ENCODE assay signal across 21 mouse cellular contexts in the genomic region with DNA sequence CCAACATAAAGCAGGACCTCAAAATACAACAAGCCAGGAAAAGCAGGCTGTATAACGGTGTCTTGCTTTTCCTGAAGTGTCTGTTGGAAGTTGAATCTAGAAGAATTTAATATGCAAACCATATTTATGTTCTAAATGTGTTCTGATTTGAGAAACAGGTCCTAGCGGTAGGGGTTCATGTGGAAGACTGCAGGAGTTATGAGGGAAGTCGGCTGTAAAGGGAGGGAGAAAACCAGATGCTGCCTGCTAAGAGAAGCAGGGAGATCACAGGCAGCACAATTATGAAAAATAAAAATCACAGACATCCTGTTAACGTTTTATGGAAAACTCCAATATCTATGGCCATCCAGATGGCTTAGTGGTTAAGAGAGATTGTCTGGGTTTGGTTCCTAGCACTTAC.
DNase-seq lines count a peak whose midpoint lies in the region; ATAC-seq and TF ChIP-seq lines count a peak whose summit lies in the region.
"Had no signal": no experiment of that assay in that cellular context is flagged by ENCODE, and none has a peak within 500 bp of the region (broad histone marks: within the 10 kb centered on the region; RNA-seq: fewer than 3 reads in every experiment).

No protein-coding gene starts in this region.

- no peak overlapping the region for H3K4me3 ChIP-seq in limb, embryonic 14.5 days (replicated peaks; ENCODE audit: low read length)
- H3K4me3 ChIP-seq in limb, embryonic 10.5 days, result no peak overlapping the region
- no peak overlapping the region for H3K4me3 ChIP-seq in limb, embryonic 15.5 days
- H3K4me3 ChIP-seq in kidney, embryonic 14.5 days (ENCODE audit: low read length), result no peak overlapping the region

- no peaks in the 10 kb centered on the region; the same call in 1 of the 2 replicates for H3K9me3 ChIP-seq in limb, embryonic 14.5 days (ENCODE audit: control insufficient read depth, low read length)
- H3K9me3 ChIP-seq in limb, embryonic 10.5 days (replicated peaks), result no peaks in the 10 kb centered on the region
- no peaks in the 10 kb centered on the region for H3K9me3 ChIP-seq in limb, embryonic 15.5 days
- no peaks in the 10 kb centered on the region for H3K9me3 ChIP-seq in kidney, embryonic 14.5 days (ENCODE audit: control insufficient read depth, low read length)
- H3K9me3 ChIP-seq: G1E had no signal

- peak; percentile 62 for ATAC-seq in frontal cortex, adult (ENCODE audit: low TSS enrichment)
- peak; percentile 61; the same call in 1 of the 2 replicates for ATAC-seq in limb, embryonic 14.5 days (ENCODE audit: low FRiP score, low read depth)
- no peak for ATAC-seq in limb, embryonic 15.5 days (ENCODE audit: insufficient number of reproducible peaks, low FRiP score, low TSS enrichment, low read depth)
- ATAC-seq in kidney, embryonic 14.5 days (ENCODE audit: low FRiP score, low TSS enrichment), result no peak
- ATAC-seq: activated CD4-positive, CD25-positive, alpha-beta regulatory T cell, adult 4 months; CD4-positive, CD25-positive, alpha-beta regulatory T cell, adult 4 months; Patski had no signal

- no peak for TF ChIP-seq POLR2A in limb, embryonic 14.5 days (IDR thresholded peaks at IDR 0.05; ENCODE audit: borderline replicate concordance, extremely low read depth, insufficient read depth, insufficient read length)

- H3K27me3 ChIP-seq in limb, embryonic 14.5 days (ENCODE audit: control insufficient read depth, insufficient read depth, low read length), result no peaks in the 10 kb centered on the region
- H3K27me3 ChIP-seq in limb, embryonic 10.5 days (ENCODE audit: low read depth, poor library complexity, severe bottlenecking), result no peaks in the 10 kb centered on the region
- H3K27me3 ChIP-seq in limb, embryonic 15.5 days, result no peaks in the 10 kb centered on the region
- H3K27me3 ChIP-seq in kidney, embryonic 14.5 days (ENCODE audit: control insufficient read depth, insufficient read depth, low read length), result no peaks in the 10 kb centered on the region
- H3K27me3 ChIP-seq: CH12.LX had no signal

- no peak overlapping the region for H3K4me2 ChIP-seq in limb, embryonic 14.5 days (replicated peaks; ENCODE audit: low read depth, low read length, severe bottlenecking)
- H3K4me2 ChIP-seq in limb, embryonic 15.5 days, result no peak overlapping the region
- no peak overlapping the region for H3K4me2 ChIP-seq in kidney, embryonic 14.5 days (replicated peaks; ENCODE audit: low read depth, low read length)

- DNase-seq in frontal cortex, adult 2 months (ENCODE audit: extremely low spot score in 1 of 2, low spot score in 1 of 2), result no peak
- peak; percentile 10 for DNase-seq in limb, embryonic 14.5 days (ENCODE audit: low spot score)
- DNase-seq in limb, embryonic 10.5 days (ENCODE audit: low spot score), result no peak
- DNase-seq: adrenal gland, adult 2 months; adrenal gland, adult 8-10 months; adrenal gland, postnatal 10 days; adrenal gland, postnatal 14 days; adrenal gland, postnatal 25 days; adrenal gland, postnatal 36 days; B cell, adult 2 months; cerebellum, adult 11 months; cerebellum, adult 11-12 months; cerebellum, adult 18-20 months had no signal

- WGBS in limb, embryonic 14.5 days, result 45% methylated on average over 4 of the region's 4 CpGs
- WGBS in limb, embryonic 10.5 days, result 85% methylated on average over 4 of the region's 4 CpGs
- 44% methylated on average over 4 of the region's 4 CpGs for WGBS in limb, embryonic 15.5 days
- 65% methylated on average over 4 of the region's 4 CpGs for WGBS in kidney, embryonic 14.5 days

- H3K4me1 ChIP-seq in limb, embryonic 14.5 days (ENCODE audit: control insufficient read depth, insufficient read depth, low read length), result peaks cover 8% of the 10 kb centered on the region
- no peaks in the 10 kb centered on the region for H3K4me1 ChIP-seq in limb, embryonic 10.5 days
- H3K4me1 ChIP-seq in limb, embryonic 15.5 days, result peaks cover 4% of the 10 kb centered on the region; the same call in 1 of the 2 replicates
- H3K4me1 ChIP-seq in kidney, embryonic 14.5 days (ENCODE audit: control insufficient read depth, insufficient read depth, low read length), result no peaks in the 10 kb centered on the region

- H3K36me3 ChIP-seq in limb, embryonic 14.5 days (ENCODE audit: control insufficient read depth, insufficient read depth, low read length), result no peaks in the 10 kb centered on the region
- H3K36me3 ChIP-seq in limb, embryonic 10.5 days, result no peaks in the 10 kb centered on the region
- no peaks in the 10 kb centered on the region for H3K36me3 ChIP-seq in limb, embryonic 15.5 days
- no peaks in the 10 kb centered on the region for H3K36me3 ChIP-seq in kidney, embryonic 14.5 days (ENCODE audit: control insufficient read depth, insufficient read depth, low read length)
- H3K36me3 ChIP-seq: G1E had no signal

- no peak overlapping the region for H3K9ac ChIP-seq in limb, embryonic 14.5 days (ENCODE audit: low read depth, low read length, severe bottlenecking)
- no peak overlapping the region for H3K9ac ChIP-seq in limb, embryonic 15.5 days
- H3K9ac ChIP-seq in kidney, embryonic 14.5 days (ENCODE audit: low read depth, low read length), result no peak overlapping the region

- H3K27ac ChIP-seq in limb, embryonic 14.5 days (replicated peaks; ENCODE audit: low read depth, low read length), result no peak overlapping the region
- H3K27ac ChIP-seq in limb, embryonic 10.5 days, result no peak overlapping the region
- H3K27ac ChIP-seq in limb, embryonic 15.5 days, result 0 out of 2 replicates have a peak overlapping the region, but pooled peaks have one; percentile 38
- no peak overlapping the region for H3K27ac ChIP-seq in kidney, embryonic 14.5 days (ENCODE audit: low read depth, low read length)

Comparison
In these comparisons a context has a peak if more than half of its experiments do, and no peak if none do; other contexts are left out.
1. ATAC-seq: peak in frontal cortex, adult (single experiment) and limb, embryonic 14.5 days (single experiment); none in limb, embryonic 15.5 days (single experiment) and kidney, embryonic 14.5 days (single experiment).